Mouse (Mus musculus) heart, adult 9 months (tissue): Measurements from ENCODE around the gene Cabp4.
A peak's percentile ranks its signal among the peaks of the same experiment; 100 is the strongest.
"Not testable (repeated sequence)": the region's sequence is repeated elsewhere in the genome, so short reads cannot be mapped to it uniquely, and the experiment has no call there.

Experiments used
- DNase-seq, 2 experiments: peaks; one replicate each; pipeline ENCODE4 v3.0.0; 2022; ENCODE audit warnings: low spot score in 2 of 2

Cabp4 gene

DNA sequence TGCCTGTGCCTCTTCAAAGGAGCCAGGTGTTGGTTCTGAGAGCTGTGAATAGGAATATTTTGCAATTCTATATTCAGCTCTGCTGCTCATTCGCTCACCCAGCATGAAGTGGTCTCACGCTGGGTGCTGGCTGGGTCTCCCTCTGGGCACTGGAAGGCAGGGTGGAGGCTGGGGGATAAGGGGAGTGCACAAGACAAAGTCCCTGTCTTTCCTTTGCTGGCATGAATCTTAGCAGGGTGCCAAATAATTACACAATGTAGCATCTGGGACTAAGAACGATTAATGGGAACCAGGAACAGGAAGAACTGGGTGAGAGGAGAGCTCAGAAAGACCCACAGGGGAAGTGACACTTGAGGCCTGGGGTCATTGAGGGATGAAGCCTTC lies 3.2 kb upstream of the Cabp4 start:
- no peak for DNase-seq

DNA sequence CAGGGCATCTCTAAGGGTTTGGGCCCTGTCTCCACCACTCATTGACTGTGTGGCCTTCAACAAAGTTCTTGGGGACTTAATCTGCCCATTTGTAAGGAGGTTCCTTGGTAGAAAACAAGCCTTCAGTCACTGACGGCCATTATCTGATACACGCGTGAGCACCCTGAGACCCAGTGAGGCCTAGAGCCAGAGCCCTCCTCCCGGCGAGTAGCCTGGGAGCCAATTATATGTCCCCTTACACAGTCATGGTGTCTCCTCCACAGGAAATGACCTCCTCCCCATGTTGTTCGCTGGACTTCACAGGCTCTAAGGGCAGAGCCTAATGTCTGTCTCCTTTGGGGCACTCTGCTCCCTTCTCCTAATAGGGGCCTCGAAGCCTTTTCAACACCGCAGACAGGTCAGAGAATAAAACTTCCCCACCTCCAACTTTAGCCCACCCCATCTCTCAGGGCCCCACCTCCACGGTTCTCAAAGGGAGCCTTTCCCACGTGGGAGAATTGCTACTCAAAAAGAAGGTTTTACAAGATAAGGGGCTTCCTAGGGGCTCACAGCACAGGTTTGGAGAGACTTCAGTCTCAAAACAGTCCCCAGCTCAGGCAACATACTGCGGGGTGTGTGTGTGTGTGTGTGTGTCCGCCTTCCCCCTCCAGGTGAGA lies 2.7 kb upstream of the Cabp4 start:
- no peak for DNase-seq

DNA sequence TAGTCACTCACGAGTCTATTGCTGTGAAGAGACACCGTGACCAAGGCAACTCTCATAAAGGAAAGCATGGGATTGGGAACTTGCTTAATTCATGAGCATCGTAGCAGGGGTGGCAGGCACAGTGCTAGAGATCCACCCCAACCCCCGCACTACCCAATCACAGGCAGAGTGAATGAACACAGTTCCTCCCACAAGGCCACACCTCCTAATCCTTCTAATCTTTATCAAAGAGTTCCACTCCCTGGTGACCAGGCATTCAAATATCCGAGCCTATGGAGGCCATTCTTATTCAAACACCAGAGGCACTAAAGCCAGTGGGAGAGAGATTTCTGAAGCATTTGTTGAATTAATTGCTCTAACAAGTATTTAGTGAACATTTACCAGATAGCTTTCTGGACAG lies 2.1 kb upstream of the Cabp4 start:
- DNase-seq: no peak

DNA sequence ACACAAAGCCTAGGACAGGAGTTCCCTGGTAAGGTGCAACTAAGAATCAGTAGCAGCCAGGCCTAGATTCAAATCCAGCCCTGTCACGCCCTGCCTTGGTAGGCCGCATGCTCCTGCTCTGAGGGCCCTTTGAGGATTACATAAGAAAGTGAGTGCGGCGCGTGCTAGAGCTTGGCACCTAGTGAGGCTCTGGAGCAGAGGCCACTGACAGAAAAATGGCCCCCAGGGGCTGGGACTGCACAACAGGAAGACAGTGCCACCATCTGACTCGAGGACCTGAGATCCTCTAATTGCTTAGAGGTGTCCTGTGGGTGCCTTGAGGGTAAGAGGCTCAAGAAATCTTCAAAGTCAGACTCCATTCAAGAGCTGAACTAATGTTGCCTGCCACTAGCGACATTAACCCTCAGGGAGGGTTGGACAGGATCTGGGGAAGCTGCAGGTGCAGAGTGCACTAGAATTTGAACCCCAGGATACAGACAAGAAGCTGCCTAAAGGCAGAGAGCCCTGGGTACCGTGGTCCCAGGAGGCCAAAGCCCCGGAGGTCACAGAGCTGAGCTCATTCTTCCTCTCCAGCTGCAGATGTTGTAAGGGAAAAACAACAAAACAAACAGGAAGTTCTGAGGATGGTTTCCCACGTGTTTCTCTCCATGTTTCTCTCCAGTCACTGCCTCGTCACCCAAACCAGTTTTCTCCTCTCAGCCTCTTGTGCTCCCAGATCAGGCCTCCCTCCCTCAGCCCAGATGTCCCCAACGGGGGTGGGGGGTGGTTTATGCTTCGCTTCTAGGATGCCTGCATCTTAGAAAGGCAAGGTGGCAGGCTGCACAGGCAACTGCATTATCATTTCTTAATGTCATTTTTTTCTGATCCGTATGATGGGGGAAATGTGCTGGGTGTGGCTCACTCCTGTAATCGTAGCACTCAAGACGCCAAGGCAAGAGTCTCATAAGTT lies 991 bp upstream of the Cabp4 start:
- peak in 1 of 2 experiments; percentile 75 for DNase-seq

DNA sequence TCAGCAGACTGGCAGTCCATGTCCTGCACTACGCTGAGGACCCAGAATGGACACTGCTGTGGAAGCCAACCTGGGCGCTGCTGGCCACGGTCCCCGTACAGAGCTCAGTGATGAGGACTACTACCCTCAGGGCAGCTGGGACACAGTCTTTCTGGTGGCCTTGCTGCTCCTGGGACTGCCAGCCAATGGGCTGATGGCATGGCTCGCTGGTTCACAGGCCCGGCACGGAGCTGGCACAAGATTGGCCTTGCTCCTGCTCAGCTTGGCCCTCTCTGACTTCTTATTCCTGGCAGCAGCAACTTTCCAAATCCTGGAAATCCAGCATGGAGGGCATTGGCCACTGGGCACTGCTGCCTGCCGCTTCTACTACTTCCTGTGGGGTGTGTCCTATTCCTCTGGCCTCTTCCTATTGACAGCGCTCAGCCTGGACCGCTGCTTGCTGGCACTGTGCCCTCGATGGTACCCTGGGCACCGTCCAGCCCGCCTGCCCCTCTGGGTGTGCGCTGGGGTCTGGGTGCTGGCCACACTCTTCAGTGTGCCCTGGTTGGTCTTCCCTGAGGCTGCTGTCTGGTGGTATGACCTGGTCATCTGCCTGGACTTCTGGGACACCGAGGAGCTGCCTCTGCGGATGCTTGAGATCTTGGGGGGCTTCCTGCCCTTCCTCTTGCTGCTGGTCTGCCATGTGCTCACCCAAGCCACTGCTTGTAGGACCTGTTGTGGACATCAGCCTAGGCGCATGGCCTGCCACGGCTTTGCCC lies 1.2 kb downstream of the Cabp4 start:
- DNase-seq: no peak

DNA sequence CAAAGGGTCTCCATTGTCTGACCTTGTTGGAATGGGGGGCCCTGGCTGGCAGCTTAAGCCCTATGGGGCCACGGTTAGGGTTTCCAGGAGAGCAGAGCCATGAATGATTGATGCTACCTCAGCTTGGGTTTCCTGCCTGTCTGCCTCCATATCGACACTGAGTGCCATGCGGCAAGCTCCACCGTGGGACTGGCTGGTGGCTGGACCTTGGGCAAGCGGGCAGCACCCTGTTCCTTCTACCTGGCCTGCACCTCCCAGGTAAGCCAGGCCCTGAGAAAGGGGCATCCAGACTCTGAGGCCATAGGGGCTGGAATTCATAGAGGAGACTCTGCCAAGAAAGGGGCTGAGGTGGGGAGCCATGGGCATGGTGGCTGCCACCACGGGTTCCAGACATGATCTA lies 3.7 kb downstream of the Cabp4 start:
- DNase-seq: no peak

DNA sequence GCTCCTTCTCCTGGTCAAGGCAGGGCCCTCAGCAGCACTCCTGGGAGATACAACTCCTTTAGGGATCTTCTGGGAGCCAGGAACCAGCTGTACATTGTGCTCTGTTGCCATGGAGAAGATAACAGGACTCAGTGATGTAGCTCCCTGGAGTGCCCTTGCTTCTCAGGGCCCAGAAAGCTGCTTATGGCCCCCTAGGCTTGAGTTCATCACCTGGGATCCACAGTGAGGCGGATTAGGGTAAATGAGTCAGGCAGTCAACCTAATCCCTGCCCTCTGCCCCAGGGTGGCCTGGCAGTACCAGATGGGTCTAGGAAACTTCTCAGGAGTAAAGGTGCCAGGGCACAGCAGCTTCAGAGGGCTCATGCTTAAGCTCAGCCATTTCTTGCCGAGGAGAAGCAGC lies 4.4 kb downstream of the Cabp4 start, which contains the start of gene Gpr152:
Gene Gpr152 (plus strand): TSS at position 342 of the 400 bp plus-strand sequence.
- DNase-seq: no peak

DNA sequence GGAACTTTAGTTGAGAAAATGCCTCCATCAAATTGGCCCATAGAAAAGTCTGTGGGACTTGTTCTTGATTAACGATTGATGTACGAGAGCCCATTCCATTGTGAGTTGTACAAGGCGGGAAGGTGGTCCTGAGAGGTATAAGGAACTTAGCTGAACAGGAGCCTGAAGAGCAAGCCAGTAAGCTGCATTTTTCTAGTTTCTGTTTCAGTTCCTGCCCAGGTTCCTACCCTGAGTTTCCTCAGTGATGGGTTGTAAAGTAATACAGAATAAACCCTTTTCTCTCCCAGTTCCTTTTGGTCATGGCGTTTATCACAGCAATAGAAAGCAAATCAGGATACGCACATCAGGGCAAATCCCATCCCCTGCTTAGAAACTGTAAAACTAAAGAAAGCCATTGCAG lies 5.9 kb downstream of the Cabp4 start:
- DNase-seq: no peak

DNA sequence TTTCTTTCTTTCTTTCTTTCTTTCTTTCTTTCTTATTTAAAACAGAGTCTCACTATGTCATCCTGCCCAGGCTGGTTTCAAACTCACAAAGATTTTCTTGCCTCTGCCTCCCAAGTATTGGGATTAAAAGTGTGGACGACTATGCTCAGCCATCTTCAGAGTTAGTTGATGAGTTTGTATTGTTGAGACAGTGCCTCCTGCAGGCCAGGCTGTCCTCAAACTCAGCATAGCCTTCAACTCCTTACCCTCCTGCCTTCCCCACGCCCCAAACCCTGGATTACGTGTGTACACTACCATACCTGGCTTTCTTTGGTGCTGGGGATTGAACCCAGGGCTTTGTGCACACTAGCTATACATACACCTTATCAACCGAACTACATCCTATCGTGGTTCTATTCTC lies 7.4 kb downstream of the Cabp4 start:
- DNase-seq: no peak

DNA sequence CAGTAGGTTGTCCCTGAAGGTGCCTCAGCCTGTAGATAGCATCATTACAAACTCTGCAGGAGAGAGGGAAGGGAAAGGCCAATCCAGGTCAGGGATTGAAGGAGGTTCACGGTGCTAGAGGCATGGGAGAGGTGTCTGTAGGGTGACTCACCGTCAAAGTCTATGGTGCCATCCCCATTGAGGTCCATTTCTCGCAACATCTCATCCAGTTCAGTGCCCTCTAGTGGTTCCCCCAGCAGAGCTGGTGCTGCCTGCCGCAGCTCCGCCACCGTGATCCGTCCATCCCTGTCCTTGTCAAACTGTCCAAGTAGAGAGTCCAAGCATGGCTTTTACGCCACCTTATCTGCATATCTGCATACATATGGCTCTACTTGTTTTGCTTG lies 7.9 kb downstream of the Cabp4 start:
- not testable (repeated sequence) for DNase-seq

DNA sequence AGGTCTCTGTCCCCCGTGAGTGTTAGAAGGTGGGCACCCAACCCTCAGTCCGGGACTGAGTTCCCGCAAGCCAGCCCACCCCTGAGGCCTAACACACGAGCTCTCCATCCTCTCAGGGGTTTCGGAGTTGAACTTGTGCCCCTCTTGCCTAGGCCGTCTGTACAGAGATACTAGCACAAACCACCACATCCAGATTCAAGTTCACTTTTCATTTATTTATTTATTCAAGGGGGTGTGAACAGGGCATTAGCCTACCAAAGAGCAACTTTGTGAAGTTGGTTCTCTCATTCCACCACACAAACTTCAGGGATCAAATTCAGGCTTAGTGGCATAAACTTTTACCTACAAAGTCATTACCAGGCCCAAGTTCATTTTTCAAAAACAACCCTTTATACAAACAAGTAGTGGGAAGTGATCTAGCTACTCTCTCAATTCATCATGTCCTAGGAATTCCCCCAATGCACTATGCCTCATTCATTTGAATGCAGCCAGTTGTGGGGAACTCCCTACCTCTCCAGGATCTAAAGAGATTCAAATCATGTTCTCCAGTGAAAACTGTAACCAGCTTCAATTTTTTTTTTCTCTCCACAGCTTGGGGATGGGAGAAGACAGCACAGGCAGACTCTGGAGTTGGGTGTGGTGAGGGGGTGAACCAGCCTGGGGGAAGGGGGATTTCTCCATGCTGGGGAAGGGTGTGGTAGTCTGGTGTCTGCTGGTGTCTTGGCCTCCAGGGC lies 8.4 kb downstream of the Cabp4 start:
- DNase-seq: not testable (repeated sequence)

DNA sequence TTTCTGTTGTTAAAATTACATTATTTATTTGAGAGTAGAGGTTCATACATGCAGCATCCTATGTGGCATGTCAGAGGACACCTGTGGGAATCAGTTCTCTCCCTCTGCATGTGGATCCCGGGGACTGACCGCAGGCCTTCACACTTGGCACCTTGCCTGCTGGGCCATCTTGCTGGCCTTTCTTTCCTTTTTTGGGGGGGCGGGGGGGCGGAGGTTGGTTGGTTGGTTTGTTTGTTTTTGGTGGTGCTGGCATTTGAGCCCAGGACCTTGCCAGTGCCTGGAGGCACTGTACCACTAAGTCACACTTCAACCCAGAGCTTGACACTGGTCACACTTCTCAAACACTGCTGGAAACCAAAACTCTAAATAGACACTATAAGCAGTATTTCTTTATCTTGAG lies 9.5 kb downstream of the Cabp4 start:
- DNase-seq: no peak

DNA sequence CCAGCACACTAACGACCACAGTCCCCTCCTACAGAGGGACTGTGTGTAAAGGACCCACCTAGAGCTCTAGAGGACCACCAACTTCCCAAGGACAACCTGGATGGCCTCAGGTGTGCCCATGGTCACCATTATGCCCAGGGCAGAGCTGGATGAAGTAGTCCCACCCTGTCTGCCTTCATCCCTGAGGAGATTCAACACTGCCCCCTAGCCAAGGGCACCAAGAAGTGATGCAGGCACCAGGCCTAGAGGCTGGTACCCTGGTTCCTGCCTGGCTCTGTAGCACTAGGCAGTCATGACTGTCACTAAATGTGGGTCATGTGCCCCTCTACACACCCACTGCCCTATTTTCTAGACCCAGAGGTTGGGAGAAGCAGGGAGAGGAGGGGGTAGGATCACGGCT lies 12.1 kb downstream of the Cabp4 start:
- no peak for DNase-seq

DNA sequence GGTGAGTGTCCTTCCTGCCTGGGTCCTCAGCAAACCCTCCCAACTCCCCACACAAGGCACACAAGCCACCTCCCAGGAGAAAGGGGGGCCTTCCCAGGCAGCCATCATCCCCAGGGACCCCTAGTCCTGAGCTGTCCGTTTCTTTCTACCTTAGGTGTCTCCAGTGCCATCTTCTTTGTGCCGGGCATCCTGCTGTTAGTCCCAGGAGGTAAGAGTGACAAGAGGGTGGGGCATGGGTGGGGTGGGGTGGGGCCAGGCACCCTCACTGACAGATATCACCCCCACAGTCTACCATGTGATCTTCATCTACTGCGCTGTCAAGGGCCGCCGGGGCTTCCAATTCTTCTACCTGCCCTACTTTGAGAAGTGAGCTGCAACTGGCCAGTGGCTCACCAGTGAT lies 12.8 kb downstream of the Cabp4 start:
- no peak for DNase-seq

DNA sequence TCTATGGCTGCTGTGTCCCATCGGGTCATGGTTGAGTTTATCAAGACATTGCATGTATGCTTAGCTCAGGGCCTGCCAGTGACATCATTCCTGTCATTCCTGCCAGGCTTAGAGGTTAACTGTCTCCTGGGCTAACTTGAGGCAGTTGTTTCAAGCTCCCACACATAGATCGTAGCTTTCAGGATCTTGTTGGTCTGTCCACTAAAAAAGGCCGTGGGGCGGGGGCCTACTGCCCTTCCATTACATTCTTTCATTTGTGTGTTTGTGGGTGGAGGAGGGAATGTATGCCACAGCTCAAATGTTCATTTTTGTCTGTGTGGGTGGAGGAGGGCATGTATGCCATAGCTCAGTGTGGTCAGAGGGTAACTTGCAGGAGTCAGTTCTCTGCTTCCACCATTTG lies 13.7 kb downstream of the Cabp4 start:
- no peak for DNase-seq

DNA sequence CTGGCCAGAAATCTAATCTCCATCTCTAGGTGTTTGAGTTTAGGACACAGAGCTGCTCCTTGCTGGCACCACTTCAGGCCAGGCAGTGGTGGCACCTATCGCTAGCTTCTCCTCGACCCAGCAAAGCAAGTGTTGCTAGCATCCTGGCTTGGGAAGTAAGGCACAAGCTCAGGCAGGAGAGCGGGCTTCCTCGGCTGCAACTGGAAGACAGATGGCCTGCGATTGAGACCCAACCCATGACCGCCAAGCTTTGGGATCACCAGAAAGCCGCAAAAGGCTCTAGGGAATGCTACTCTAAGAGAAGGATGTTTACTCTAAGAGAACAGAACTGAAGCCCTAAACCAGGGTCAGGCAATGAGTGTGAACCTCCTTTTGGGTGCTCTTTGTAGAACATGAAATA lies 14.4 kb downstream of the Cabp4 start:
- no peak for DNase-seq

DNA sequence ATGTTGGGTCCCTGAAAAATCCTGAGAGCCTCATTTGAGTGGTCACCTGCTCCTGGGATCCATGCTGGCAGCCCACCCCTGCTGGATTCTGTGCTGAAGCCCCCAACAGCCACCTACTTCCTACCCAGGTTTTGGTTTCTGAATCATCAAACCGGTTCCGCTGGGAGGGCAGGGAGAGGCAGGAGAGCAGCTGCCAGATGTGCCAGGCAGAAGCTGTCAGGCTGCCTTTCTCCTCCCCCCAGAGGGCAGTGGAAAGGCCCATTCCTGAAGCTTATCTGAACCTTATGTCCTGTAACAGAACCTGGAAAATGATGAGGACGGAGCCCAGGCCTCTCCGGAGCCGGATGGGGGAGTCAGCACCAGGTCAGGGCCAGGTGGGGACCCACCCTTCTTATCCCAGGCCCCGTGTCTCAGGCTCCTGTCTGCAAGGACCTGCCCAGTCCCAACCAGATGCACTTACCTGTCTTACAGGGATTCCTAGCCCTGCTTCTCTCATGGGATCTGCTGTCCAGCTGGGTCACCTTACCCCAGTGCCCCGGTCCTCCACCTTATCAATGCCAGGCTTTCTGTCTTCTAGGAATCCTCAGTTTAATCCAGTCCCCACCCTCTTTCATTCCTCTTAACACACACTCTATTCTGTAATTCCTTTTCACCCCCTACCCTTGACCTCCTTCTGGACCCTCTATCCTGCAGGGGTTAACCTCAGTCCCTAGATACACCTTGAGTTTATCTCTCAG lies 16.9 kb downstream of the Cabp4 start:
- DNase-seq: no peak

DNA sequence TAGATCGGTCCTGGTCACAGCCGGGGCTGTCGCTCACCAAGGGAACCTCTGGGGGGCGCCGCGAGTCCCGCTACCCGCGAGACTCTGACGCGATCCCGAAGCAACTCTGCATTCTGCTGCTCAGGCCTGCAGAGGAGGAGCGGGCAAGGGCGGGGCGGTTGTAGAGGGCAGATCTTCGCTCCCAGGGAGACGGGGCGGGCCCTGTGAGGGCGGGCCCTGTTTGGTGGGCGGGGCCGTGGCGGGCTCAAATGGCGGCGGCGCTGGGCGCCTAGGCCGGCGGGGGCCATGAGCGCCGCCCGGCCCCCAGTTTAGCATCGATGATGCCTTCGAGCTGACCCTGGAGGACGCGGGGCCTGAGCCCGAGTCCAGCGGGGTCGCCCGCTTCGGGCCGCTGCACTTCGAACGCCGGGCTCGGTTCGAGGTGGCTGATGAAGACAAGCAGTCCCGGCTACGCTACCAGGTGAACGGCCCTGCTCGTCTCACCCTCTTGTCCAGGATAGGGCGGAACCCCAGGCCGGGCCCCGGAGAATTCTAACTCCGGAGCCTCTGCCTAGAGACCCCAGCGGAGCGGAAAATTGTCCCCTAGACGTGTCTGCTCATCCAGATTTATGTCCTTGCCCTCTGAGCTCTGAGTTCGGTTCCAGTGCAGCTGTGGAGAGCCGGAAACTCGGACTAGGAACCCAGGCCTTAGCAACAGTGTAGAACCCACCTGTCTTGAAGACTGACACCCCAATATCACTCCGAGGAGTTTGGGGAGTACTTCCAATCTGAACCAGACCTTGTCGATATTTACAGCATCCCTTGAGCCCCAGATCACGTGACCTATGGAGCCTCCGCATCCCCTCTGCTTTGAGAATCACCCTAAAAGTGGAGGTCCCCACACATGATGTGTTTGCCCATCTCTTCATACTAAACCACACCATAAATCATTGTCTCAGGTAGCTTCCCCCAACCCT lies 17.8 kb downstream of the Cabp4 start, which contains the start of gene Aip:
Gene Aip (minus strand): TSS at position 118 of the 956 bp plus-strand sequence.
- peak; percentile 97 to 98 for DNase-seq

DNA sequence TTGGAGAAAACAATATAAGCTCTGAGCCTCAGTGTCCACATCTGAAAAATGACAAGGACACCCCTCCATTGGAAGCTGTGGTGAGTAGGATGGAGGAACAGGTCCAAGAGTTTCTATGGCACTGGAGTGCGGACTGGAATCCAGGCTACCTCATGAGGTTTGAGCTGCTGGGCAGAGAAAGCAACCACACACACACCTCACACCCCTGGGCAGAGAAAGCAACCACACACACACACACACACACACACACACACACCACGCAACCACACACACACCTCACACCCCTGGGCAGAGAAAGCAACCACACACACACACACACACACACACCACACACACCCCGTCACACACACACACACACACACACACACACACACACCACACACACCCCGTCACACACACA lies 18.6 kb downstream of the Cabp4 start:
- not testable (repeated sequence) for DNase-seq

DNA sequence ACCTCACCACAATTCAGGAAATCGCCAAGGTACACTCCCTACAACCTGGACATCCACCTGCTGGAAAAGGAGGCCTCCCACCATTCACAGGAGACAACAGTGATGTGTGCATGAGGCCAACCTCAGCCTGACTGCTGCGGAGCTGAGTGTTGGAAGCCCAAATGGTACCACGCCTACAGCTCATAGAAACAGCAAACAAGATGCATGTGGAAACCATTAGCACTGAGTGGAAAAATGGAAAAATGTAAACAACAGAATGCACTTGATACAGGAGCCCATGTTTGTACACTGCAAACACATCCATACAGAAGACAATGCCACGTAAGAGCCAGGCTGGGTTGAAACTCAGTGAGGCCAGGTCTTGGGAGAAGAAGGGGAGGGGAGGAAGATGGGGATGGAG lies 19.4 kb downstream of the Cabp4 start:
- DNase-seq: no peak
